Mouse (Mus musculus) forebrain, embryonic 16.5 days (tissue): ENCODE measurements at regions not wholly inside any gene's neighbourhood (a gene's known extent, or its start where the extent isn't known, plus 50 kb on each side); places are given as distances from the start of the nearest gene placed in this dataset.

Experiments
- ATAC-seq: fragments of 200-750 bp; cut with Nextera tagmentation; 2 replicates; pipeline ENCODE4 v1.8.0; 2017; ENCODE audit warnings: mild to moderate bottlenecking, moderate library complexity
- H3K27ac ChIP-seq: fragments of 300-500 bp; sonication (generic); 2 replicates; pipeline ENCODE4 v1.5.1; 2014; ENCODE audit warnings: low read length, control low read depth
- H3K27me3 ChIP-seq: fragments of 300-500 bp; sonication (generic); replicated peaks from 2 replicates; pipeline ENCODE4 v1.6.1; 2014; ENCODE audit warnings: low read length; ENCODE audit not compliant: control insufficient read depth, insufficient read depth
- H3K36me3 ChIP-seq: fragments of 300-500 bp; sonication (generic); 2 replicates; pipeline ENCODE4 v1.6.1; 2014; ENCODE audit not compliant: control insufficient read depth, insufficient read depth
- H3K4me1 ChIP-seq: fragments of 300-500 bp; sonication (generic); replicated peaks from 2 replicates; pipeline ENCODE4 v1.6.1; 2014; ENCODE audit warnings: low read length; ENCODE audit not compliant: control insufficient read depth, insufficient read depth
- H3K4me2 ChIP-seq: fragments of 300-500 bp; sonication (generic); 2 replicates; pipeline ENCODE4 v1.6.1; 2014; ENCODE audit warnings: mild to moderate bottlenecking, low read length, control low read depth
- H3K4me3 ChIP-seq: fragments of 300-500 bp; sonication (generic); replicated peaks from 2 replicates; pipeline ENCODE4 v1.5.1; 2014; ENCODE audit warnings: mild to moderate bottlenecking, low read length, control low read depth
- H3K9ac ChIP-seq: fragments of 300-500 bp; sonication (generic); replicated peaks from 2 replicates; pipeline ENCODE4 v1.6.1; 2014; ENCODE audit warnings: low read depth, low read length, control low read depth
- H3K9me3 ChIP-seq: fragments of 300-500 bp; sonication (generic); 2 replicates; pipeline ENCODE4 v1.6.1; 2016; ENCODE audit warnings: low read length; ENCODE audit not compliant: control insufficient read depth
- WGBS: fragments of 180-500 bp; shearing (Covaris S2); extraction: QIAGEN DNeasy Blood & Tissue Kit; methylation state at CpG from one replicate; pipeline ENCODE4 v1.1.7; 2014; 5-methylcytosine and 5-hydroxymethylcytosine counted together

DNA sequence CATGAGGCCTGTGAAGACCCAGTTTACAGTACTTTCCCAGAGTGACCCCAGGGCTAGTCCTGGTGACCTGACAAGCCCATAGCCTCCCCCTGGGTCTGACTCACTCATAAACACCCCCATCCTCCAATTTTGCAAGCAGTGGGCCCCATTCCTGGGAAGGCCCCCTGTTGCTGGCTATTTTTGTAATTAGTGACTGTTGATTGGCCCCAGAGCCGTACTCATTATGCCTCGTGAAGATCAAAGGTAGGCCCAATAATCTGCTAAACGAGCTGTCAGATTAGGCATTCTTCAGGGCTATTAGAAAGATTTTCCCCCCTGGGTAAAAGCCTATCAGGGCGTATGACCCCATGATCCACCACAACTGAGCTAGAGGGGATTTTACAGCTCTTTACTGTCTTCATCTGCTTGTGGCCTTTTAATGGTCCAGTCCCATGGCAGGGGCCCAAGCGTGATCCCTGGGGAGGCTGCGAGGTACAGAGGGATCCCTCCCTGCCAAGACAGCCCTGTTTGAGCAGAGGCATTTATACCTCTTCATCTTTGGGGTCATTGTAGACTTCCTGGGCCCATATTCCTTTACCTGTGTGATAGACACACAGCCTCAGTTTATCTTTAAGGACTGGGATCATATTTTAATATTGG, 80.1 kb upstream of the Haao start:
- ATAC-seq, result no peak
- no peaks in the 10 kb centered on the region for H3K9me3 ChIP-seq
- 12% methylated on average over 6 of the region's 6 CpGs for WGBS
- no peak overlapping the region for H3K4me3 ChIP-seq
- no peaks in the 10 kb centered on the region for H3K4me1 ChIP-seq
- no peak overlapping the region for H3K4me2 ChIP-seq
- H3K9ac ChIP-seq, result no peak overlapping the region
- no peak overlapping the region for H3K27ac ChIP-seq
- no peaks in the 10 kb centered on the region for H3K36me3 ChIP-seq
- H3K27me3 ChIP-seq, result no peaks in the 10 kb centered on the region

DNA sequence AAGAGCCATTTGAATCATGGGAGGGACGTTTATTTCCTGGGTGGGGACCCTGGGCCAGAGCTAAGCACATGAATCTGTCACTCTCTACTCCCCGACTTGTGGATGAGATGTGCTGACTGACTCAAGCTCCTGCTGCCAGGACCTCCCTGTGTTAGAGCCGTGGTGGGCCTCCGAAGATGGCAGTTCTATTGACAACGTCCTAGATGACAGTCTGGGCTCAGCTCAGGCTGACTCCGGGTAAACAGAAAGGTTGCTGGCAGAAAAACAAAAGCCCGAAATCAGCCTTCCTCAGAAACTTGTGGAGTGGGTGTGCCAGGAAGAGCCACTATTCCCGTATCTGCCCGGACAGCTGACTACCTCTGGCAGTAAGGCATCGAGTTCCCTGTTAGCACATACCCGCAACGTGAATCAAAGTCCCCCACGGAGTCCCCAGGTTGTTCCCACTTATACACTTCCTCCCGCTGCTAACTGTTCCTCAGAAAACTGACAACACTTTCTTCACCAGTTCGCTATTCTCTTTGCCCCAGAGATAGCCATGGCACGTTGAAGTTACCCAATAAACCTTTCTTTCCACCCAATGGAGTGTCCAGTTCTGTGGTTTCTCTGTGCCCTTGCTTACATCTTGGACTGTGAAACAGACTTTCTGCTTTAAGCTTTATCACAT, 76.6 kb upstream of the Haao start:
- Histone ChIP-seq H3K9ac (no peak overlapping the region), H3K27ac (no peak overlapping the region), H3K36me3 (no peaks in the 10 kb centered on the region), H3K9me3 (no peaks in the 10 kb centered on the region), H3K4me3 (no peak overlapping the region), H3K27me3 (no peaks in the 10 kb centered on the region), H3K4me2 (no peak overlapping the region), H3K4me1 (no peaks in the 10 kb centered on the region)
- no peak for ATAC-seq
- 62% methylated on average over 16 of the region's 16 CpGs for WGBS

DNA sequence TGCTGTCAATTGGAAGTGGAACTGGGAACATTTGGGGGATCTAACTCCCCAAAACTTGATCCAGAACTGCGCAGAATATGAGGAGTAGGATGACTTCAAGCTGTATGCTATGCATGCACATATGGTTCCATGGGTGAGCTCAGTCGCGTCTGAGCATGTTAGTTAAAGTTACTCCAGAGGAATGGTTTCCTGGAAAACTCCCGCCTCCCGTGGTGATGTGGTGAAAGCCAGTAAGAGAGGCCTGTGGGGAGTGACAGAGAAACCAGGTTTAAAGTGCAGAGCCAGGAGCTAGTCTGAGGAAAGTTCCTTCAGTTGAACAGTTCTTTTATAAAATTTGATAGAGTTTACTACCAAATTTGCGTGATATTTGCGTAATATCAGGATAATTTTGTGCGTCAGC, 73.1 kb upstream of the Haao start:
- H3K9ac ChIP-seq, result no peak overlapping the region
- ATAC-seq, result no peak
- H3K27me3 ChIP-seq, result no peaks in the 10 kb centered on the region
- H3K4me1 ChIP-seq, result peaks cover 5% of the 10 kb centered on the region; the same call in 1 of the 2 replicates
- no peak overlapping the region for H3K4me2 ChIP-seq
- H3K9me3 ChIP-seq, result no peaks in the 10 kb centered on the region
- no peak overlapping the region for H3K27ac ChIP-seq
- H3K4me3 ChIP-seq, result no peak overlapping the region
- H3K36me3 ChIP-seq, result no peaks in the 10 kb centered on the region
- WGBS, result 69% methylated on average over 8 of the region's 8 CpGs

DNA sequence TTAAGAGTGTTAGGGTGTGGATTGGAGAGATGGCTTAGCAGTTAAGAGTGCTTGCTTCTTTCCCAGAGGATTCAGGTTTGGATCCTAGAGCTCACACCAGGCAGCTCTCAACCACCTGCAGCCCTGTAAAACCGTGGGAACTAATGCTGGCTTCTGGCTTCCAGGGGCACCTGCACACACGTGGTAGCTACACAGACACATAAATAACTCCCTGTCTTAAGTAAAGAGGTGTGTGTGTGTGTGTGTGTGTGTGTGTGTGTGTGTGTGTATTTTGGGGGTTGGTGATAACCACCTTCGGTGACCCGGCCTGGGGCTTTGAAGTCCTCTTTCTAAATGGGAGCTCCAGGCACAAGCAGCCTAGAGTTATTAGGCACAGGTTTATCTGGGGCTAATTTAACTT, 72.5 kb upstream of the Haao start:
- no peaks in the 10 kb centered on the region for H3K36me3 ChIP-seq
- H3K4me2 ChIP-seq, result no peak overlapping the region
- 43% methylated on average over 4 of the region's 4 CpGs for WGBS
- H3K9ac ChIP-seq, result no peak overlapping the region
- H3K4me3 ChIP-seq, result no peak overlapping the region
- no peak for ATAC-seq
- H3K27me3 ChIP-seq, result no peaks in the 10 kb centered on the region
- no peak overlapping the region for H3K27ac ChIP-seq
- peaks cover 5% of the 10 kb centered on the region; the same call in 1 of the 2 replicates for H3K4me1 ChIP-seq
- no peaks in the 10 kb centered on the region for H3K9me3 ChIP-seq

DNA sequence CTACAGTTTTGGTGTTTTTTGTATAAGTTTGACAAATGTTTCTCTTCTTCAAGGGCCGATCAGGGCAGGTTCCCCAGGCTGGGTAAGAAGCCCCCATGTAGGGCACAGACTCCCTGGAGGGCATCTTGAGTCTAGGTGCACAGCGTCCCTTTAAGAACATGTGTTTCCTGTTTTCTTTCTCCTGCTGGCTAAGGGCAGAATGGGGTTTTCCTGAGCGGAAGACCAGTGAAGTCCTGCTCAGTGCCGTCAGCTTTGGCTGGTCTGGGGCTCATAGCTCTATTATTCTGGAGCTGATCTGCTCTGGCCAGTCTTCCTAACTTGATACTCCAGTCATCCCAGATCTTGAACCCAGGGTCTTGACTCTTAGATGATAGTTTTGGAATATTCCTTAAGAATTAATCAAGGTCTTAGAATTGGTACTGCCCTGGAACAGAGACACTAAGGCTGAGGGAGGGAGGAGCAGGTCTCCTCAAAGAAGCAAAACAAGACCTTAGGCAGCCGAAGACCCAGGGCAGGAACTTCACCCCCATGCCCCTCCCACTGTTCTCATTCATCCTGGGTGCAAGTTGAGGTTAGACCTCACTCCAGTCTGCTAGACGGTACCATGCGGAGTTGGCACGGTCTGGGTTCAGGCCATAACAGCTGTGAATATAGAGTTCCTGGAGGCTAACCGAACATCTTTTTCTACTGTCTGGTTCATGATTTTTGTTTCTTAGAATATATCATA, 70.8 kb upstream of the Haao start:
- no peaks in the 10 kb centered on the region for H3K36me3 ChIP-seq
- no peaks in the 10 kb centered on the region for H3K9me3 ChIP-seq
- no peak overlapping the region for H3K4me2 ChIP-seq
- 78% methylated on average over 9 of the region's 9 CpGs for WGBS
- no peak overlapping the region for H3K9ac ChIP-seq
- no peak overlapping the region for H3K27ac ChIP-seq
- H3K4me1 ChIP-seq, result peaks cover 5% of the 10 kb centered on the region; the same call in 1 of the 2 replicates
- H3K27me3 ChIP-seq, result no peaks in the 10 kb centered on the region
- no peak for ATAC-seq
- H3K4me3 ChIP-seq, result no peak overlapping the region

DNA sequence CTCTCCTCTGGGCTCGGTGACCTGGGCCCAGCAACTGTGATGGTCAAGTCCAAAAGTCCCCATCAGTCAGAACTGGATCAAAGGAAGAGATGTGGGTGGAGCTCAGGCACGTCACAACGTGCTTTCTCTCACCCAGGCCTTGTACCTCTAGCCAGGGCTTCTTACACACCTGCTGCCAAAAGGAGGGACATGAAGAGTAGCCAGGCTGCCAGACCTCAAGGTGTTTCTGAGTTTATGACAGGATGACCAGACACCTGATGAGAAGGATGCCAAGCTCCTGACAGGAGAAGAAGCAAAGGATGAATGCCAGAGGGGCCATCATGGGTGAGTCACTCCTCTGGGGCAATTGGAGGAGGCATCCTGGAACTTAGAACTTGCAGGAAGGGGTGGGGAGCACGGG, 70.0 kb upstream of the Haao start:
- 84% methylated on average over 4 of the region's 4 CpGs for WGBS

DNA sequence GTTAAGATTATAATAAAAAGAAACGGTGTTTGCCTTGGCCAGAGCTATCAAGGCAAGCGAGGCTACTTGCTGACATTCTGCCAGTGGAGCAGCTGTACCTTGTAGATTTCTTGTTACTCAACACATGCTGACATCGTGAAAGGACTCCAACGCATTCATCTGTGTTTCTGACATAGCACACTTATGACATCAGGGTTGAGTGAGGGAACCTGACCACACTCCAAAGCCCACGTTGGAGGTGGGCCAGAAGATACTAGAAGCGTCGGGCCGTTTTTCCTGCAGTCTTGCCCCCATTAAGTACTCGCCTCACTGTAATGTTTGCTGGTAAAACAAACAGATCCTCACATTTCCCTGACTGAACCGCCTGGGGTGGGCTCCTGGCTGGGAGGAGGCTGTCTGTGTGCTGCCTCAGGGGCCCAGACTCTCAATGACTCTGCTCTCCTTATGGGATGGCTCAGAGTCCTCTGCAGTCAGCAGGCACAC, 69.0 kb upstream of the Haao start:
- Histone ChIP-seq H3K4me3 (no peak overlapping the region), H3K4me1 (peaks cover 5% of the 10 kb centered on the region; the same call in 1 of the 2 replicates), H3K27me3 (no peaks in the 10 kb centered on the region), H3K36me3 (no peaks in the 10 kb centered on the region), H3K9me3 (no peaks in the 10 kb centered on the region), H3K27ac (no peak overlapping the region), H3K4me2 (no peak overlapping the region), H3K9ac (no peak overlapping the region)
- 21% methylated on average over 10 of the region's 10 CpGs for WGBS
- peak; percentile 36; the same call in 1 of the 2 replicates for ATAC-seq

More for the DNA sequence above, 70.0 kb upstream of the Haao start:
- Histone ChIP-seq H3K4me1 (peaks cover 5% of the 10 kb centered on the region; the same call in 1 of the 2 replicates), H3K27me3 (no peaks in the 10 kb centered on the region), H3K4me2 (no peak overlapping the region), H3K9me3 (no peaks in the 10 kb centered on the region), H3K4me3 (no peak overlapping the region), H3K36me3 (no peaks in the 10 kb centered on the region), H3K27ac (no peak overlapping the region), H3K9ac (no peak overlapping the region)
- no peak for ATAC-seq

DNA sequence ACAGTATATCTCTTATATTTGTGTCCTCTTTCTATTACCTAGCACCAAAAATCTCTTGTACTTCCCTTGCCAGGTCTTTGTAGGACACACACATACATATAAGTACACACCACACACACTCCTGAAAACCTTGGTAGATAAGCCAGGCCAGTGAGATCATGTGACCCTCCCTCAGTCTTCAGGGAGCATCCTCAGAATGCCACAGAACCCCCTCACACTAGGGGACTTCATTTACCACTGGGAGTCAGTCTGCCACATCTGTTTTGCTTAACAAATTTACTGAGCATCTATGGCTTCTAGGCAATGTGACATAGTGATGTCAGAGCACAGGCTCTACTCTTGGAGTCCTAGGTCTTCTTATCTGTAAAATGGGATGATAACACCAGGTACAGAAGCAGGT, 67.3 kb upstream of the Haao start:
- H3K4me1 ChIP-seq, result peaks cover 5% of the 10 kb centered on the region; the same call in 1 of the 2 replicates
- no peak overlapping the region for H3K4me3 ChIP-seq
- H3K4me2 ChIP-seq, result no peak overlapping the region
- no peak for ATAC-seq
- no peaks in the 10 kb centered on the region for H3K9me3 ChIP-seq
- H3K36me3 ChIP-seq, result no peaks in the 10 kb centered on the region
- H3K9ac ChIP-seq, result no peak overlapping the region
- no peaks in the 10 kb centered on the region for H3K27me3 ChIP-seq
- no peak overlapping the region for H3K27ac ChIP-seq

DNA sequence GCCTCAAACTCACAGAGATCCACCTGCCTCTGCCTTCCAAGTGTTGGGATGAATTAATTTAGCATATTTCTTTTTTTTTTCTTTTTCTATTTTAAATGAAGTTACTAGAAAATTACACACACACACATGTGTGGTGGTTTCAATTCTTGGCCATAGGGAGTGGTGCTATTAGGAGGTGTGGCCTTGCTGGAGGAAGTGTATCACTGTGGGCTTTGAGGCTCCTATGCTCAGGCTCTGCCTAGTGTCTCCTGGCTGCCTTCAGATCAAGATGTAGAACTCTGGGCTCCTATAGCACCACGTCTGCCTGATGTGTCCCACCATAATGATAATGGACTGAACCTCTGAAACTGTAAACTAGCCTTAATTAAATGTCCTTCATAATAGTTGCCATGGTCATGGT, 66.8 kb upstream of the Haao start:
- Histone ChIP-seq H3K4me2 (no peak overlapping the region), H3K36me3 (no peaks in the 10 kb centered on the region), H3K4me3 (no peak overlapping the region), H3K27ac (no peak overlapping the region), H3K4me1 (peaks cover 5% of the 10 kb centered on the region; the same call in 1 of the 2 replicates), H3K27me3 (no peaks in the 10 kb centered on the region), H3K9ac (no peak overlapping the region), H3K9me3 (no peaks in the 10 kb centered on the region)
- WGBS, result 95% methylated on average over 1 of the region's 1 CpGs
- ATAC-seq, result no peak
